Mouse (Mus musculus): ENCODE measurements around the gene Gsk3b.
"Not testable (repeated sequence)": the region's sequence is repeated elsewhere in the genome, so short reads cannot be mapped to it uniquely, and the experiment has no call there.

Gsk3b gene

DNA sequence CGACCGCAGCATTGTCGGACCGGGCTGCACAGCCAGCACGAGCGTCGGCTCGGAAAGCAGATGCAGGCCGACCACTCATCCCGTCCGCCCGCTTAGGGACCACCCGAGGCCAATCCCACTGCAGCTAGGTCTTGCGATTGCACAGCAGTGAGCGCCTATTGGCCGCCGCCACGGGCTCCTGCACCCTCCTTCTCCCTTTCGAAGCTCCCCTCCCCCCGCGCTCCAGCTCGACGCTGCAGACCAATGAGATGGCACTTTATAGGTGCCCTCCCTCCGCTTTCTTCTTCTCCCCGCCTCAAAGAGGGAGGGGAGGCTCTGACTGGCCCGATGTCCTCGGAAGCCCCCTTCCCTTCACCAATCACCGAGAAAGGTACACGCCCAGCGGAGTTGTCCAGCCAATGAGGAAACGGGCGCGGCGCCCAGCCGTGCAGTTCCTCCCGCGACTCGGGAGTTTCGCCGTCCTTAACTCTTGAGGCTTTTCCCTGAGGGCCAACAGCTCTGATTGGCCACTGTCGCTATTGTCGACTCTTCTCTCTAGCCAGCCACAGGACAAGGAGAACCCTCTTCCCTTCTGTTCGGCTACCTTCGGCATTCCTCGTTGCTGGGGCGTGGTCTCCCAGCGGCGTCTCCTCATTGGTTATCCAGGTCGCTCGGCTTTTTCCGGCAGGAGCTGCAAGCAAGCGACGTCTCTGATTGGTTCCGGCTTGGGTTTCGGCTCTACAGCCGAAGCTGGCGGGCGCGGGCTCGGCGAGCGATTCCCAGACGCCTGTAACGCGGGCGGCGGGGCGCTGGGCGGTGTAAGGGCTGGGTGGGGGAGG, at the start of gene Gsk3b:
TSS of gene Gsk3b (plus strand) at position 373 of the 818 bp plus-strand sequence.
- in situ Hi-C loops (cut with MboI), result no loop called here

DNA sequence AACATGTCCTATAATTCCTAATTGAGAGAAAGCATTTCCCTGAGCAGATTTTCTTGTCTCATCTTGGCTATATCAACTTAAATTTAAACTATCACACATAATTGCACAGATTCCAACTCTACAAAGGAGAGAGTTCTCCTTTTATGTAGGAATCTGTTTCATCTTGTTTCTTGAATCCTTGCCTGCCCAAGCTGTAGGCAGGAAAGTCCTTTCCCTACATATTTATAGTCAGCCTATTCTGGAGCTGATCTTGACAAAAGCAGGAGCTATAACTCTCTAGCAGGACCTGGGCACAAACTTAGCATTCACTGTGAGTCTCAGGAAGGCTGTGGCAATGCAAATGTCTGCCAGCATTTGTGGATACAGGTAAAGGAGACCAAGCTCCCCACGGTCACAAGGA, 46.6 kb upstream of the Gsk3b start:
- in situ Hi-C loops (cut with MboI), result no loop called here

DNA sequence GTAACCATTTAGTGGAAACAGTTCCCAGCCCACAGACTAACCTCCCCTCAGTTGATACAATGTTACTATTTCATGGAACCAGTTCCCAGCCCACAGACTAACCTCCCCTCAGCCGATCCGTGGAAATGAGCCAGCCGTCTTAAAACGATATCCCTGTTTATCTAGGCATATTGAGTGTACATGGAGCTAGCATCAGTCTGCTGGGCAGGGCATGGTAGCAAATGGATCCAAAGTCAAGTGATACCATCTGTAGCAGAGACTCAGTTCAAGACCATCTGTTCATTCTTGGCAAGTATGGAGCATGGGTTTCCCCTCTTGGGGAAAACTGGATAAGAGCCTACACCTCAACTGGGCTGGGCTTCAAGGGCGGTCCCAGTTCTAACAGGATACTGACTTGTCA, 44.2 kb upstream of the Gsk3b start:
- in situ Hi-C loops (cut with MboI), result no loop called here

DNA sequence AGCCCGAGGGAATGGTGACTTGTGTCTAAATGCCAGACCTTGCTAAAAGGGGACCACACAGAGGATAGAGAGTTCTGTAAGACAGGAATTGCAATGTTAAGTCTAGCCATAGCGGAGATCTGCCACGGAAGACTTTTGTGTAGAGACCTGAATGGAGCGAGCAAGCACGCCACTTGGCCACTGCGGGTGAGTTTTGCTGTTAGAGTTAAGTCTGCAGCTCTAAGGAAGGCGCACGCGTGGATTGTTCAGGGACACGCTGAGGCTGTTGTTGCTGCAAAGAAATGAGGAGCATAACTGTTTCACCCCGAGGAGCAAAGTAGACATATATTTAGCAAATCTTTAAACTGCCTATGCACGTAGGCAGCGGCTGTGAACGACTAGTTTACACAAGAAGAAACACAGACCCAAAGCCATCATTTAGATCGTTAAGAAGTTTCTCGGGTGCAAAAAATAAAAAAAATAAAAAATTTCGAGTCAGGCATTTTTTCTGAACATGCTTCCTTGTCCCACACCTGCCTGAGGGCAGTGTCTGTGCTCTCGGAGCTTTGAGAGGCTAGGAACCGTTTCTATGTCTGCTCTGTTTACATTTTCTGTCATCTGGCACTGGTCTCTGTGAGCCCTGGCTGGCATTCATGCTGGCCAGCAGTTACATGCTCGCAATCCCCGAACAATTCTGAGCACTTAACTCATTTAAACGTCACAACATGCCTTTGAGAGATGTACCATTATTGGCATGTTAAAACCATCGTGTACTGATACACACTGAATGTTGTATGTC, 40.8 kb upstream of the Gsk3b start:
- in situ Hi-C loops (cut with MboI), result no loop called here

DNA sequence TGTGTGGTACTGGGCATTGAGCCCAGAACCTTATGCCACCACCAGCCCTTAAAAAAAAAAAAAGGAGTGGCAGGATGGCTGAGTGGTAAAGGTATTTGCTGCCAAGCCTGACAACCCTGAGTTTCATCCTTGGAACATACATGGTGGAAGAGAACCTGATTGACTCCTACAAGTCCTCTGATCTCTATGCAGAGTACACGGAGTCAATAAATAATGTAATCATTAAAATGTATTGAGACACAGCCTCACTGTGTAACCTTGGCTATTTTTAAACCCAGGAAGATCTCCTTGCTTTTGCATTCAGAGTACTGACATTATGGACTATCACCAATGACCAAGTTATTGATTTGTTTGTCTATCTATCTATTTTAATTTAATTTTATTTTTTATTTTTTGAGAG, 30.9 kb upstream of the Gsk3b start:
- in situ Hi-C loops (cut with MboI), result no loop called here

DNA sequence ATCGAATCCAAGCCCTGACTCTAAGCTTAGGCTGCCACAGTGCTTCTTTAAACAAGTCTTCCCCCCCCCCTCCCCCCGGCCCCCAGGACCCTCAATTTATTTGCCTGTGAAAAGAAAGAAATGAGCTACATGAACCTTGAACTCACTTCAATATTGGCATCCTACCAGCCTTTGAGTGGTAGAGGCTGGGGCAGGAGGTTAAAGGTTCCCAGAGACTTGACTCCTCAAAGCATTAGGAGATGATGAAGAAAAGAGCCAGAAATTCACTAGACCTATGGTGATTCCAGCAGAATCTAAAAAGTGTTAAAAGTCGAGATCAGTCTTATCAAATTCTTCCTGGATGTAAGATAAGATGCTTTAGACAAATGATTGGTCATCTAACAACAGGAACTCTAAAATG, 30.0 kb upstream of the Gsk3b start:
- in situ Hi-C loops (cut with MboI), result no loop called here

DNA sequence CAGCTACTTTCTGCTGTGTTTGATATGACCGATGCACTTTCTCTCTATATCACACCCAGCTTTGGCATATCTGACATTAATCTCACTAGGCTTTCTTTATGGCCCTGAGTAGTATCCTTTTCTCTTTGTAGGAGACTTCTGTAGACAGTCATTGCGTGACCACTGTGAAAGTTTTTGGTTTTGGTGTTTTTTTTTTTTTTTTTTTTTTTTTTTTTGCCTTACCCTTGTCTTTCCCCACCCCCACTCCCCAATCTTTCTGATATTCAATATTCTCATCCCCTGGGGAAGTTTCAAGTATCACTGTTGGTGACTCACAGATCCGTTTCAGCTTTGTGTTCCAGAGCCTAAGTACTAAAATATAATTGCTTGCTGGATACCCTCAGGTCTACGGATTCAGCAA, 29.2 kb upstream of the Gsk3b start:
- in situ Hi-C loops (cut with MboI), result no loop called here

DNA sequence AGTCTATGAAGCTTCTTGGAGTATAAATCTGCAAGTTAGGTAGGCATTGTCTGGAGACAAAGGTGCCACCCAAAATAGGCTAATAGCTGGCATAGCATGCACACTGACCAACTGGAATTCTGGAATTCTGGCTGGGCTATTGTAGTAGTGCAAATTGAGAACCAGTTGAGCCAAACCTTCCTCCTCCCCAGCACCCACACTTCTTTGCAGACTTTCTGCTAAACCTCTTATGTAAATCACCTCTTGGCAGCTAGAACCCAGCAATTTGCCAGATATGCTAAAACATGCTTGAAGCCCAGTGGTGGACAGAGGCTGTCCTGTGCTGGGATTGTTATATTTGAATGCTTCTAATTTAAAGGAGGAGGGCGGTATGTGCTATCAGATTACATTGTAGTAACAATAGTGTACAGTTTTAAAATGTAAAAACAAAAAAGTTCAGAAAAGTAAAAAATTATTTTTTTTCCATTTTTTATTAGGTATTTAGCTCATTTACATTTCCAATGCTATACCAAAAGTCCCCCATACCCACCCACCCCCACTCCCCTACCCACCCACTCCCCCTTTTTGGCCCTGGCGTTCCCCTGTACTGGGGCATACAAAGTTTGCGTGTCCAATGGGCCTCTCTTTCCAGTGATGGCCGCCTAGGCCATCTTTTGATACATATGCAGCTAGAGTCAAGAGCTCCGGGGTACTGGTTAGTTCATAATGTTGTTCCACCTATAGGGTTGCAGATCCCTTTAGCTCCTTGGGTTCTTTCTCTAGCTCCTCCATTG, 14.8 kb upstream of the Gsk3b start:
- in situ Hi-C loops (cut with MboI), result not testable (repeated sequence)

DNA sequence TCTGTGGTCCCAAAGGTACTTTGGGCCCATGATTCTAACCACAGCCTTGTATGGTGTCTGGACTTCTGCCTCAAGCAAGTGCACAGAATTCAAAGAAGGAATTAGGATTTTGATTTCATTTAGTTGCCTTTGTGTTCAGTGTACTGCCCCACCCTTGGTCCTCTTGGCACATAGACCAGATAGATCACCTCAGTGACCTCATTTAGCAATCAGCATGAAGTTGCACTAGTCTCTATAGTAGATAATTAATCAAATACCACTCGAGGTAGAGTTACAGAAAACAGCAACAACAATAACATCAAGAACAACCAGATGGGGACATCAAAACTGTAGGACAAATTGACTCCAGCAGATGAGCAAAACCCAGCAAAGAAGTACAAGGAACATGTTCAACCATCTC, 8.6 kb upstream of the Gsk3b start:
- in situ Hi-C loops (cut with MboI), result no loop called here

DNA sequence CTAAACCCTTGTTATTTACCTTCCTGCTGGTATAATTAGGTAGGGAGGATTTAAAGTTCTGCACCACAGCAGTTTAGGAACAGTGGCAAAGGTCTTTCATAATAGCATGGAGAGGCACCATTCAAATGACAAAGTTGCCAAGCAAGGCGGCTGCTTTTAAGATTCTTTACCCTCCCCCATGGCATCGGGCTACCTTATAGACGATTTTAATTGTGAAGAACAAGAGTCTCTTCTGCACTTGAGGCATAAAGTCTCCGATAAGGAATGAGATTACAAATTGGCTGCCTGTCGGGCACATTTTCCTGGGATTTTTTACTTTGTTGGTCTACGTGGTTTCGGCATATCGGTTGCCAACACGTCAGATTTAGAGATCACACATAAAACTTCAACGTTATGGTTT, 1.6 kb upstream of the Gsk3b start:
- in situ Hi-C loops (cut with MboI), result no loop called here

DNA sequence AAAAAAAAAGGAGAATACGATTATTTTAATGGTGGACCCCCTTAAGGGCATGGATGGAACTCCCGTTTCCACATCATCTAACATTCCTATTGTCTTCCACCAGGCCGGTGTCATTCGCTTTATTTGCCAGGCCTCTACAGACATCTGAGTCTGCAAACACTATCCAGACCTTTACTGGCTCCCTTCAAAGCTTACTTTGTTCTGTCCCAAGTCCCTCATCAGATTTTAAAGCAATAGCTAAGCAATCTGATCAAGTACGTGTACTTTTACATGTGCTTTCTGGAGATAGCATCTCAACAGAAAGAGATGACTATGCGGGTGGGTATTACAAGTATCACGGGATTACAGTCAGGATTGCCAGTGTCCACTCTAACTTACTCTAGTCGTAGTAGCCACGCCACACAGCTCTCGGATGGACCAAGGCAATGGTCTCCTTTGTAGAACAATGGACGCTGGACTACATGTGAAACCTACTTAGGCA, 1.1 kb upstream of the Gsk3b start:
- in situ Hi-C loops (cut with MboI), result no loop called here

DNA sequence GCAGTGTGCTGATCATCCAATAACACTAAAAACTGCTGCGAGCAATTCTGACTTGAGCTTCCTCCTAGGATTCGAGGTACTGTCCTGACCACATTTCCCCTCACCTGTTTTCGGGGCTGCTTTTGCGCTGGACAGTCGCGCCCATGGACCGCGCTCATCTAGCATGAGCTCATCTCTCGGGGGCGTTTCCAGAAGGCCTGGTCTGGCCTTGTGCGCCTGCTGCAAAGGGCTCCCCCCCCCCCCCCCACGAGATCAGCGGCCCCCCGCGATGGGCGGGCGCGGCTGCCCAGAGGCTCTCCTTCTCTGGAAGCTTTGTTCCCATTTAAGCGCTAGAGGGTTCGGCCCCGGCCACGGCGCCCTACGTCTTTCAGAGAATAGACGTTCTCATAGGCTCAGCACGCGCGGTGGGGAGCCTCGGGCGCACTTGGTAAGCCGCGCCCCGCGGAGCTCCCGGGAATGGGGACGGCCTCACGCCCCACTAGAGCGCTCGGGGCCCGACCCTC, 624 bp upstream of the Gsk3b start:
- in situ Hi-C loops (cut with MboI), result no loop called here

DNA sequence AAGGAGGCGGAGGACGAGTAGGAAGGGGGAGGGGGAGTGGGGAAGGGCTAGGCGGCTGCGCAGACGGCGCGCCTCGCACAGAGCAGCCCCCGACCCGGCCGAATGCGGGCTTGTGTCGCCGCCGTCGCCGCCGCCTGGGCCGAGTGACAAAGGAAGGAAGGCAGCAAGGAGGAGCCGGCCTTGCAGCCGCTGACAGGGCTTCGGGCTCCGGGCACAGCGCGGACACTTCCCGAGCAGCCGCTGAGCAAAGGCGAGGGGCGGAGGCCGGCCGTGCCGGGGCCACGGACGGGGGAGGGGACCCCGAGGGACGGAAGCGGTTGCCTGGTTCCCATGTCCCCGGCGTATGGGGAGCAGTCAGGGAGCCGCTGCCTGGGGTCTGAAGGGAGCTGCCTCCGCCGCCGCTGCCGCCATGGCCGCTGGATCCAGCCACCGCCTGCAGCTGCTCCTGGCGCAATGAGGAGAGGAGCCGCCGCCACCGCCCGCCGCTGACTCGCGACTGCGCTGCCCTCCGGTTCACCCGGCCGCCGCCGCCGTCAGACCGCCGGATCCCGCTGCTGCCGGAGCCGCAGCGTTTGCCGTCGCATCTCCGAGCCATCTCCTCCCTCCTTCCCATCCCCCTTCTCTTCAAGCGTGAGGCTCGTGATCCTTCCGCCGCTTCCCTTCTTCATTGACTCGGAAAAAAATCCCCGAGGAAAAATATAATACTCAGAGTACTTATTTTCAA, 808 bp downstream of the Gsk3b start:
- in situ Hi-C loops (cut with MboI), result no loop called here

DNA sequence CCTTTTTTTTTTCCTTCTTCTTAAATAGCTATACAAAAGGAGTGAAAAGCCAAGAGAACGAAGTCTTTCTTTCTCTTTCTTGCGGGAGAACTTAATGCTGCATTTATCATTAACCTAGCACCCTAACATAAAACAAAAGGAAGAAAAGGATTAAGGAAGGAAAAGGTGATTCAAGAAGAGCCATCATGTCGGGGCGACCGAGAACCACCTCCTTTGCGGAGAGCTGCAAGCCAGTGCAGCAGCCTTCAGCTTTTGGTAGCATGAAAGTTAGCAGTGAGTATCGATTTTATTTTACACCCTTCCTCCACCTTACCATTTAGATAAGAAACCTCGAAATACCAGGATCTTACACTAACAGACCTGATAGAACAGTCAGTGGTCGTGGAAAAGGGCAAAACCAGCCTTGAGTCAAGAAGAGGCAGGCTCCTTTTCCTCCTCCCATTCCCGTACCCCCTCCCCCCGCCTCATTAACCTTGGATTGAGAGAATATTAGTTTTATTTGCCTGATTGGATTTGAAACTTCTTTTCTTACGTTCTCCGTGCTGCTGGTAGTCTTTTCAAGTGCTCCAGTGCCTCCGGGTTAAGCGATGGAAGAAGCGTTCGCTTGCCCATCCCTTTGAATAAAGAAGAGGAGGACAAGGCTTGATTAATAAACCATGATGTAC, 1.7 kb downstream of the Gsk3b start:
- in situ Hi-C loops (cut with MboI), result no loop called here

DNA sequence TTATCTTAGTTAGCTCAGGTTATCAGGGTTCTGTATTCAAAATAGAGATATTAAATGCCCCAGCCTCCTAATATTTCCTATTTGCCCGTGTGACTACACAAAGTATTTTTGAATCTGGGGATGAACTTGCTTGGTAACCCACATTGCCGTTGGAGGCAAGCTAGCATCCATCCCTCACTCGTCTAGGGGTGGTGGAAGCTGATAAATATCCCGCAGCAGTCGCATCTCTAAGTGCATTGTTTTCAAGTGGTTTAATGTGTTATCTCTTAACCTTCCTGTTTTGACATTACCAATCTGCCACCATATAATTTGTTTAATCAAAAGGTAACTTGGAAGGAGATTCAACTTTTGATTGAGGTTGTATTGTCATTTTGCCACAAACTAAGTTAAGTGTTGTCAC, 2.2 kb downstream of the Gsk3b start:
- in situ Hi-C loops (cut with MboI), result no loop called here

DNA sequence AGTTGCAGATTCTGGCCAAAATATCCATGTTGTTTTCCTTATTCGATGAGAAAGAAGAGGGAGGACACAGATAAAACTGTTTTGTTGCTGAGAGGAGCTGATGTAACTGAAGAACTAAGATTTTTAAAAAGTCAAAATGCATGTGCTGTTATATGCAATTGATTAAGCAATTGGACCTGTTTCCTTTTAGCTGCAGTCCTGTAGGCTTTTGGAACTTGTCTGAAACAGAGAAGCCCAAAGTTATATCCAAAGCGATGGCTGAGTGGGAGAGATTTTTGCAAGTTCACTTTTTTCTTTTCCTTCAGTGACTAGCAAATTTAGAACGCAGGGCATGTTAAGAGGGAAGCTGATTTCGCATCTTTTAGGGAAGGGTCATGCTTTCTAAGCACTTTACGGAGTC, 2.9 kb downstream of the Gsk3b start:
- in situ Hi-C loops (cut with MboI), result no loop called here

DNA sequence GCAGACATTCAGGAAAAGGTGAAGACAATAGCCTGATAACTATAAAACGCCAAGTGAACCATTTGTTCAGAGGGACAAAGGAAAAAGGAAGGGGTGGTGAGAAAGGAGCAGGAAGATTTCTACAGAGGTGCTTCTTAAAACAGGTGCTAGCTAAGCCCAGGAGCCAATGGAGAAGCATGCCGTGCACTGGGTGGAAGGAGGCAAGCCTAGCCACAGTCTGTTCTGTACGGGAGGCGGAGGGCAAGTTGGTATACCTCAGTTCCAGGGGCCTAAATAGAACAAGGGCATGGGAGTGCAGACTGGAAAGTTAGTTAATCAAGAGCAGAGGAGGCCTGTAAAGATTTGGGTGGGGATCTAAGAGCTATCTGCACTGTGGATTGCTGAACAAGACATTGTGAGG, 3.8 kb downstream of the Gsk3b start:
- in situ Hi-C loops (cut with MboI), result no loop called here

DNA sequence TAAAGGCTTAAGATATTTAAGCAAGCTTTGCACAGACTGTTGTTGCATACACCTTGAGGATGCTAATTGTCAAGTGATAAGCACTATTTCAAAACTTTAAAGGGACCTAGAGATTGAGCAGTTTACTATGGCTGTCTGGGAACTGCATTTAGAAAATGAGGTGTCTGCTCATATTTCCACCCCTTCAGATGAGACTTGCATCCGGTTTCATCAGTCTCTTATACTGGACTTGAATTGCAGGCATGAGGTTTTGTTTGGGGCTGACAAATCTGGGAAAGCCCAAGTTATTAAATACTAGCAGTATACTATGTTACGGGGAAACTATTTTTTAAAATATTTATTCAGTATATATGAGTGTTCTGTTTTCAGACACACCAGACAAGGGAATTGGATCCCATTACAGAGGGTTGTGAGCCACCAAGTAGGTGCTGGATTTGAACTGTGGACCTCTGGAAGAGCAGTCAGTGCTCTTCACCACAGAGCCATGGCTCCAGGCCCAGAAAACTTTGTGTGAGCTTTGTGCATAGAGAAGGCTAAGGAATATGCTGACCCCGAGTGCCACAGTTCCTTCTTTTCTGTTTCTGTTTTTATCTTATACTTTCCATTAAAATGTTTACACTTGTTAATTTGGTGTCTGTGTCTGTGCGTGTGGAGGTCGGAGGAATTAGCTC, 6.5 kb downstream of the Gsk3b start:
- in situ Hi-C loops (cut with MboI), result no loop called here

DNA sequence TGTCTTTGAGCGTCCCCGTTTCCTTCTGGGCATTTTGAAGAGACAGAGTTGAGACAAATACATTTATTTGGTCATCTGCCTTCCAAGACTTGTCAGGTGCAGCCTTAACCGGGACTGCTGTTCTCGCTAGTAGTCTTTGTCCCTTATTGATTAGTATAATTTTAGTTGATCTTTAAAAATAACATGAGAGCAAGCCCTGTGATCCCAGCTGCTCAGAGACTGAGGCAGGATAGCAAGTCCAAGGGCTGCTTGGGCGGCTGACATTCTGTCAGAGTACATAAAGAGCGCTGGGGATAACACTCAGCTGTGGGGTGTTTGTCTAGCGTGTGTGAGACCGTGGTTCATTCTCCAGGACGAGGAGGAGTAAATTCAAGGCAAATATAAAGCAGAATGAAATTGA, 8.7 kb downstream of the Gsk3b start:
- in situ Hi-C loops (cut with MboI), result no loop called here

DNA sequence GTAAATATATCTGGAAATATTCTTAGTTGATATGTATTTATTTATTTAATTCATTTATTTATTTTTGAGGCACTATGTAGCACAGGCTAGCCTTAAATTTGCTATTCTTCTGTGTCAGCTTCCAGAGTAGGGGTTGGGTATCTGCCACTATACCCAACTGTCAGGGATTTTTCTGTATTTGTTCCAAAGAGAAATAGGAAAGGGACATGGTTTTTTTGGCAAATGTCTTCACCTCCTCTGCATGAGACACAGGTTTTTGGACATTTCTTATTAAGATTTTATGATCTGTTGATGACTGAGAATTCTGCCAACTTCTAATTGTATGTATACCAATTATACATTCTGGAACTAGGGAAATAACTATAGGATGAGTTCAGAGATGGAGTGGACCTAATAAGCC, 10.5 kb downstream of the Gsk3b start:
- in situ Hi-C loops (cut with MboI), result no loop called here

DNA sequence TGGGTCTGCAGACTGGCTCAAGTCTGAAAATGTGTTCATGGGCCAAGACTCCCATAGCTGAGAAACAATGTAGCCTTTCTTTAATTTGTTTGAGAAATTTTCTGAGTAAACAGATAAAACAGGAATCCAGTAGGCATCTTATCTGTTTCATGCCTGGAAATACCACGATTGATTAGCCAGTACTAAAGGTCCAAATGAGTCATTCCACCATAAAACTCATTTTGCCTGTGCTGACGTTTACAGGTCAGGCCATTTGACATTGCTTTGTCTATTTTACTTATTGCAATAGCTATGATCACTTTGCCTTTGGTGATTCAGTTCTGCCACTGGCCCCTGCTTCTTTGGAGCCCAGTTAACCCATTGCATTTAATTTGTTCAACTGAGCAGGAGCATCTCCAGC, 11.8 kb downstream of the Gsk3b start:
- in situ Hi-C loops (cut with MboI), result no loop called here
